Mouse (Mus musculus) megakaryocyte-erythroid progenitor cell, adult 5-6 weeks (primary cell): ENCODE measurements at regions not wholly inside any gene's neighbourhood (a gene's known extent, or its start where the extent isn't known, plus 50 kb on each side); places are given as distances from the start of the nearest gene placed in this dataset.

Experiments
- ATAC-seq: replicated peaks from 2 replicates; pipeline ENCODE4 v1.8.0; 2016; ENCODE audit warnings: mild to moderate bottlenecking, inconsistent platforms; ENCODE audit not compliant: severe bottlenecking, poor library complexity, low FRiP score, low TSS enrichment

GRCm38 (mm10) chrX:11926868-11927535, 233.2 kb downstream of the Bcor start:
- no peak for ATAC-seq

- ATAC-seq = no peak
Measured at GRCm38 (mm10) chrX:11929448-11929847, 230.7 kb downstream of the Bcor start.

- ATAC-seq = no peak
Measured at GRCm38 (mm10) chrX:11931432-11931831, 228.7 kb downstream of the Bcor start.

GRCm38 (mm10) chrX:11935337-11935736, 224.8 kb downstream of the Bcor start:
- ATAC-seq = no peak

- no peak for ATAC-seq
Measured at GRCm38 (mm10) chrX:11940246-11940645, 219.9 kb downstream of the Bcor start.

GRCm38 (mm10) chrX:11943367-11943766, 216.8 kb downstream of the Bcor start:
- ATAC-seq = no peak

- ATAC-seq = no peak
Measured at GRCm38 (mm10) chrX:11944574-11944973, 215.6 kb downstream of the Bcor start.

GRCm38 (mm10) chrX:11945280-11945679, 214.9 kb downstream of the Bcor start:
- no peak for ATAC-seq

- no peak for ATAC-seq
Measured at GRCm38 (mm10) chrX:11952193-11952592, 208.0 kb downstream of the Bcor start.

- no peak for ATAC-seq
Measured at GRCm38 (mm10) chrX:11956194-11956593, 204.0 kb downstream of the Bcor start.

GRCm38 (mm10) chrX:11957011-11957410, 203.1 kb downstream of the Bcor start:
- ATAC-seq = no peak

- ATAC-seq = no peak
Measured at GRCm38 (mm10) chrX:11959871-11960552, 200.1 kb downstream of the Bcor start.

- ATAC-seq = no peak
Measured at GRCm38 (mm10) chrX:11961350-11961749, 198.8 kb downstream of the Bcor start.

- ATAC-seq = no peak
Measured at GRCm38 (mm10) chrX:11964428-11964827, 195.7 kb downstream of the Bcor start.

GRCm38 (mm10) chrX:11978679-11979078, 181.5 kb downstream of the Bcor start:
- ATAC-seq = no peak

GRCm38 (mm10) chrX:11983276-11983675, 176.9 kb downstream of the Bcor start:
- ATAC-seq = no peak
